In the genomic region with DNA sequence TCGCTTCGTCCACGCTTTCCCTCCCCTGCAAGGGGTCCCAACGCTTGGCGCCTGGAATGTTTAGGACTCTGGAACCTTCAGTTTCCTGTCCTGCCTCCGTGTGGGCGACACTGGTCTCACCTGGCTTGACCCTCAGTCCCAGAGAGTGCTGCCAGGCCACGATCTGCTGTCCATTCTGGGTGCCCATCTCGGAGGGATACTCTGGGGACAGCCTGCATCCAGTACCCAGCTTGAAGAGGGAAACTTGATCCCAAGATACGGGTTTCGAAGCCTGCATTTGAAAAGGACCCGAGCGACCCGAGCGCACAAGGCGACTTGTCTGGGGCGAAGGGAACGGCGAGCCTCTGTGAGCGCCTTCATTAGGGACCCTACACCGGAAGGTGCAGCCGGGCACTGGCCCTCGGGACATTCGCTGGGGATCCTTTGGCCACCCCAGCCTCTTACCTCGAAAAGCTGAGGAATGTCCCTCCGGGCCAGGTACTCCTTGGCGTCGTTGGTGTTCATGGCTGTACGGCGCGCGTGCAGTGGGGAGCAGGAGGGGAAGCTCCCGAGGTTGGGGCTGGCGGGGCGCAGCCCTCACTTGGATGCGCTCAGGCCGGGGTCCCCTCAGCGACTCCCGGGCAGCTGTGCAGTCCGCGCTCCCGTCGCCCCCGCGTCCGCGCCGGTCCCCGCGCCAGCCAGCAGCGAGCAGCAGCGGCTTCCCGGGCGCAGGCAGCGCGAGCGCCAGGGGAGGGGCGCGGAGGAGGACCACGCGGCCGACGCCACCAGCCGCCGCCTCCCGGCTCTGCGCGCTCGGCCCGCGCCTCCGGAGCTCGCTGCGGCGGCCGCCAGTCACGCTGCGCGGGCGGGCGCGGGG, we compare ENCODE assay signal across 9 mouse cellular contexts. TPM values are rescaled to one million over a fixed set of nuclear protein-coding genes. Genes with fewer than 3 reads are reported as not detected.
DNase-seq lines count a peak whose midpoint lies in the region; ATAC-seq lines count a peak whose summit lies in the region.
"Had no signal": no experiment of that assay in that cellular context is flagged by ENCODE, and none has a peak within 500 bp of the region (broad histone marks: within the 10 kb centered on the region; RNA-seq: fewer than 3 reads in every experiment).

No protein-coding gene starts in this region.

- H3K9ac ChIP-seq in stomach, embryonic 15.5 days, result peak overlapping the region; percentile 41; the same call in 1 of the 2 replicates

- H3K36me3 ChIP-seq in stomach, embryonic 15.5 days, result no peaks in the 10 kb centered on the region

- no peaks in the 10 kb centered on the region for H3K9me3 ChIP-seq in stomach, embryonic 15.5 days

- intact Hi-C loops in heart, postnatal 10 days (cut with DNase I), result no loop called here

- WGBS in stomach, embryonic 15.5 days, result 1% methylated on average over 69 of the region's 82 CpGs

- H3K4me1 ChIP-seq in stomach, embryonic 15.5 days, result peaks cover 8% of the 10 kb centered on the region

- H3K27me3 ChIP-seq in stomach, embryonic 15.5 days (replicated peaks), result peaks cover 12% of the 10 kb centered on the region

- peak; percentile 32 for DNase-seq in urinary bladder, adult 2 months (ENCODE audit: low spot score)
- DNase-seq in urinary bladder, postnatal 10 days (ENCODE audit: low spot score), result no peak
- DNase-seq in embryo, embryonic 9.5 days (ENCODE audit: extremely low spot score), result peak; percentile 63
- DNase-seq in heart, postnatal 10 days, result peak; percentile 15 to 16
- DNase-seq in left cerebral cortex, adult 11 months (ENCODE audit: low spot score), result peak; percentile 27
- no peak for DNase-seq in spleen, postnatal 36 days (ENCODE audit: low spot score in 2 of 2)

- H3K27ac ChIP-seq in stomach, embryonic 15.5 days, result no peak overlapping the region

- peak; percentile 23; the same call in 1 of the 2 replicates for ATAC-seq in megakaryocyte-erythroid progenitor cell, adult 5-6 weeks (replicated peaks; ENCODE audit: low FRiP score, low TSS enrichment, poor library complexity, severe bottlenecking)
- ATAC-seq in stomach, embryonic 15.5 days (ENCODE audit: insufficient read depth, low FRiP score, low read depth), result peak; percentile 72

- peak overlapping the region; percentile 98 for H3K4me2 ChIP-seq in stomach, embryonic 15.5 days

- H3K4me3 ChIP-seq in stomach, embryonic 15.5 days (replicated peaks), result peak overlapping the region; percentile 53
- H3K4me3 ChIP-seq: erythroblast, embryonic 14.5 days had no signal

RNA-seq across cellular contexts. Expression of gene Ak5, which starts 0.6 kb away (rescaled TPM):
- 0.92 and 1.5 TPM in 2 replicates for polyA plus RNA-seq in urinary bladder, adult 2 months (2012; rRNA removed)
- under 1 TPM in 1 of 2 experiments, not detected in 1; 0.60 TPM for total RNA-seq in heart, postnatal 10 days (2021)
- not detected in 2 replicates for total RNA-seq in megakaryocyte-erythroid progenitor cell, adult 5-6 weeks (2014; fragmentation: Nextera tagmentation)
- total RNA-seq in megakaryocyte-erythroid progenitor cell, adult 5-6 weeks (2017), result 0.34 TPM in 1 of 2 replicates, not detected in the other
- 2.6 and 3.1 TPM in 2 replicates for polyA plus RNA-seq in stomach, embryonic 15.5 days (2015; fragmentation: Nextera tagmentation; extraction: Ambion mirVana)
- polyA plus RNA-seq: erythroblast, embryonic 14.5 days had no signal

RNA-seq across cellular contexts. Expression of gene Pigk, which starts 46.3 kb away (rescaled TPM):
- 20.7 and 21.6 TPM in 2 replicates for polyA plus RNA-seq in urinary bladder, adult 2 months (2012; rRNA removed)
- total RNA-seq in heart, postnatal 10 days (2021), result 10 to 100 TPM; 30.9 to 31.7 TPM
- total RNA-seq in megakaryocyte-erythroid progenitor cell, adult 5-6 weeks (2014; fragmentation: Nextera tagmentation), result 32.8 and 36.6 TPM in 2 replicates
- total RNA-seq in megakaryocyte-erythroid progenitor cell, adult 5-6 weeks (2017), result 63.0 and 64.0 TPM in 2 replicates
- polyA plus RNA-seq in stomach, embryonic 15.5 days (2015; fragmentation: Nextera tagmentation; extraction: Ambion mirVana), result 41.0 and 44.9 TPM in 2 replicates

Comparison
In these comparisons a context has a peak if more than half of its experiments do, and no peak if none do; other contexts are left out.
1. DNase-seq: peak in urinary bladder, adult 2 months (single experiment), embryo, embryonic 9.5 days (single experiment), heart, postnatal 10 days (2 of 2) and left cerebral cortex, adult 11 months (single experiment); none in urinary bladder, postnatal 10 days (single experiment) and spleen, postnatal 36 days (0 of 2).